Mouse (Mus musculus) ES-Bruce4 (cell line): ENCODE measurements around the gene Dcst2.

Experiments used
- CTCF ChIP-seq: IDR thresholded peaks from one replicate; pipeline ENCODE4 v1.8.1; 2011; ENCODE audit warnings: low read depth, low read length
- POLR2A ChIP-seq: IDR thresholded peaks from one replicate; pipeline ENCODE4 v1.8.1; 2011; ENCODE audit warnings: low read length; ENCODE audit not compliant: insufficient read depth

DNA sequence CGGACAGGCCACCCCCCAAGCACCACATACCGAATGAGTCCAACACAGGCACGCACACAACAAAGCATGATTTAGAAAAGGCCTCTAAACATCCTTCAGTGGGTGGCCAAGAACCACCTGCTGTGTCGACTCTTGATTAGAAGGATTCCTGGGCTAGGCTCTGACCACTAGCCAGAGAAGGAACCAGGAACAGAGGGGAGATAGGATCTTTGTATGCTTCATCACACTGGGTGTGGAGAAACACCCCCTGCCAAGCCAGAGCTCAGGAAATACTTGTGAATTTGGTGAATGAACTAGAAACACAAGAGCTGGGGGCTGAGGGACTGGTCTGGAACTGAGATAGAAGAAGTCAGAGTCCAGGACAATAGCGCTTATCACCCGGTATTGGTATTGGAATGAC is 25.2 kb upstream of the Dcst2 start:
- TF ChIP-seq CTCF = no peak
- no peak for TF ChIP-seq POLR2A
